Mouse (Mus musculus) ES-Bruce4 (cell line): ENCODE measurements around the gene Glt1d1. TPM values are rescaled to one million over a fixed set of nuclear protein-coding genes. Genes with fewer than 3 reads are reported as not detected.

Source experiments
- H3K27ac ChIP-seq: 2 replicates; pipeline ENCODE4 v1.5.1; 2012; ENCODE audit warnings: low read length, inconsistent platforms; ENCODE audit not compliant: insufficient read depth
- H3K27me3 ChIP-seq: 2 replicates; pipeline ENCODE4 v1.6.1; 2012; ENCODE audit warnings: mild to moderate bottlenecking, low read length, inconsistent platforms; ENCODE audit not compliant: control insufficient read depth, poor library complexity, insufficient read depth, severe bottlenecking
- H3K36me3 ChIP-seq: 2 replicates; pipeline ENCODE4 v1.6.1; 2012; ENCODE audit warnings: inconsistent platforms, mild to moderate bottlenecking, low read length, moderate library complexity; ENCODE audit not compliant: control insufficient read depth, poor library complexity, insufficient read depth, severe bottlenecking
- H3K4me1 ChIP-seq: one replicate; pipeline ENCODE4 v1.8.1; 2011; ENCODE audit warnings: low read length; ENCODE audit not compliant: control insufficient read depth, insufficient read depth
- H3K4me3 ChIP-seq: 2 replicates; pipeline ENCODE4 v1.5.1; 2011; ENCODE audit warnings: low read depth, mild to moderate bottlenecking, low read length
- H3K9ac ChIP-seq: 2 replicates; pipeline ENCODE4 v1.6.1; 2012; ENCODE audit warnings: low read depth, mild to moderate bottlenecking, inconsistent platforms; ENCODE audit not compliant: poor library complexity, severe bottlenecking
- H3K9me3 ChIP-seq: replicated peaks from 2 replicates; pipeline ENCODE4 v1.6.1; 2012; ENCODE audit warnings: mild to moderate bottlenecking, low read length, inconsistent platforms; ENCODE audit not compliant: control insufficient read depth, poor library complexity, insufficient read depth, severe bottlenecking
- CTCF ChIP-seq: IDR thresholded peaks from one replicate; pipeline ENCODE4 v1.8.1; 2011; ENCODE audit warnings: low read depth, low read length
- EP300 ChIP-seq: IDR thresholded peaks from 2 replicates; pipeline ENCODE4 v1.6.1; 2011; ENCODE audit warnings: low read depth, low read length; ENCODE audit not compliant: insufficient read depth
- POLR2A ChIP-seq: IDR thresholded peaks from one replicate; pipeline ENCODE4 v1.8.1; 2011; ENCODE audit warnings: low read length; ENCODE audit not compliant: insufficient read depth
- polyA plus RNA-seq: library from polyadenylated mRNA; stranded (reverse); fragments of >200 nt; gene quantifications from 2 replicates; pipeline ENCODE4 v1.2.4, GENCODE M21; 2011; ENCODE audit warnings: low read depth; ENCODE audit not compliant: missing spikeins, insufficient read depth, insufficient read length

The Glt1d1 gene
- polyA plus RNA-seq, 1 experiment: 22.8 TPM

- H3K9ac ChIP-seq: no peak overlapping the region
- H3K4me1 ChIP-seq: peaks cover 5% of the 10 kb centered on the region
- no peaks in the 10 kb centered on the region for H3K27me3 ChIP-seq
- peak overlapping the region; percentile 71 for H3K27ac ChIP-seq
- H3K36me3 ChIP-seq: peaks cover 2% of the 10 kb centered on the region; the same call in 1 of the 2 replicates
- no peak overlapping the region for H3K4me3 ChIP-seq
- H3K9me3 ChIP-seq: peaks cover 3% of the 10 kb centered on the region; the same call in 1 of the 2 replicates
- TF ChIP-seq POLR2A (no peak), CTCF (no peak), EP300 (no peak)
Measured at GRCm38 (mm10) chr5:127637622-127638021, 5.6 kb downstream of the Glt1d1 start.

- H3K36me3 ChIP-seq: peaks cover 2% of the 10 kb centered on the region; the same call in 1 of the 2 replicates
- no peak overlapping the region for H3K4me3 ChIP-seq
- TF ChIP-seq CTCF (no peak), POLR2A (no peak), EP300 (no peak)
- H3K9ac ChIP-seq: 0 out of 2 replicates have a peak overlapping the region, but pooled peaks have one; percentile 29
- H3K9me3 ChIP-seq: peaks cover 3% of the 10 kb centered on the region; the same call in 1 of the 2 replicates
- H3K27me3 ChIP-seq: no peaks in the 10 kb centered on the region
- H3K27ac ChIP-seq: peak overlapping the region; percentile 98
- peaks cover 5% of the 10 kb centered on the region for H3K4me1 ChIP-seq
Measured at GRCm38 (mm10) chr5:127638177-127638576, 6.1 kb downstream of the Glt1d1 start.

GRCm38 (mm10) chr5:127639067-127639605 lies 7.1 kb downstream of the Glt1d1 start:
- peak overlapping the region; percentile 29 for H3K9ac ChIP-seq
- peak overlapping the region; percentile 48 for H3K4me3 ChIP-seq
- H3K27ac ChIP-seq: peak overlapping the region; percentile 98
- H3K36me3 ChIP-seq: peaks cover 3% of the 10 kb centered on the region; the same call in 1 of the 2 replicates
- H3K4me1 ChIP-seq: peaks cover 5% of the 10 kb centered on the region
- TF ChIP-seq EP300 (peak; percentile 86), CTCF (no peak)
- H3K27me3 ChIP-seq: no peaks in the 10 kb centered on the region
- peaks cover 3% of the 10 kb centered on the region for H3K9me3 ChIP-seq

GRCm38 (mm10) chr5:127639635-127640034 lies 7.6 kb downstream of the Glt1d1 start:
- TF ChIP-seq EP300 (no peak), POLR2A (no peak), CTCF (no peak)
- Histone ChIP-seq H3K27ac (peak overlapping the region; percentile 98), H3K9ac (peak overlapping the region; percentile 29), H3K4me3 (peak overlapping the region; percentile 34), H3K9me3 (peaks cover 7% of the 10 kb centered on the region), H3K36me3 (peaks cover 5% of the 10 kb centered on the region; the same call in 1 of the 2 replicates), H3K4me1 (peaks cover 5% of the 10 kb centered on the region), H3K27me3 (no peaks in the 10 kb centered on the region)

- Histone ChIP-seq H3K9ac (no peak overlapping the region), H3K4me1 (peaks cover 5% of the 10 kb centered on the region), H3K27me3 (no peaks in the 10 kb centered on the region), H3K4me3 (no peak overlapping the region), H3K27ac (peak overlapping the region; percentile 98), H3K36me3 (peaks cover 10% of the 10 kb centered on the region), H3K9me3 (peaks cover 7% of the 10 kb centered on the region)
- TF ChIP-seq CTCF: peak; percentile 51
- TF ChIP-seq POLR2A: no peak
Measured at GRCm38 (mm10) chr5:127640359-127640758, 8.3 kb downstream of the Glt1d1 start.

GRCm38 (mm10) chr5:127641185-127641958 lies 9.3 kb downstream of the Glt1d1 start:
- H3K4me1 ChIP-seq: peaks cover 5% of the 10 kb centered on the region
- no peak overlapping the region for H3K4me3 ChIP-seq
- TF ChIP-seq EP300 (no peak), CTCF (no peak), POLR2A (no peak)
- peaks cover 7% of the 10 kb centered on the region for H3K9me3 ChIP-seq
- H3K9ac ChIP-seq: no peak overlapping the region
- H3K27me3 ChIP-seq: no peaks in the 10 kb centered on the region
- H3K36me3 ChIP-seq: peaks cover 10% of the 10 kb centered on the region
- H3K27ac ChIP-seq: no peak overlapping the region
